Mouse (Mus musculus) urinary bladder, postnatal 14 days (tissue): ENCODE measurements around the gene Pdzrn3.
A peak's percentile ranks its signal among the peaks of the same experiment; 100 is the strongest.

Experiments
- DNase-seq: peaks from one replicate; pipeline ENCODE4 v3.0.0; 2021; ENCODE audit warnings: low spot score

Pdzrn3 gene

DNA sequence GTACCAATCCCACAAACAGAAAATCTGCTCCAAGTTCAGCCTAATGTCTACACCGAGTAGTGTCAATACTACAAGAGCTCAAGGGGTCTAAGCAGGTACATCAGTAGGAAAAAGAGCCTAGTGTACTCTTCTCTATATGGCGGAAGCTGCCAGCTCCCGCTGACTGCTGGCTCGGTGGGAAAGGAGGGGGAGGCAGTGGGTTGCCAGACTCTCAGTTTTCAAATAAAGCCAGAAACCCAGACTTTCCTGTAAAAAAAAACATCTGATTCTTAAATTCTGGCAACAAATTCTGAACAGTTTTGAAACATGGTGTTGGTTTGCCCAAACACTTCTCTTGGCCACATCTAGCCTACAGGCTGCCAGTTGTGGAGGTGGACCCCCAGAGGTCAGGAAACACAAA lies 88.3 kb downstream of the Pdzrn3 start:
- no peak for DNase-seq

DNA sequence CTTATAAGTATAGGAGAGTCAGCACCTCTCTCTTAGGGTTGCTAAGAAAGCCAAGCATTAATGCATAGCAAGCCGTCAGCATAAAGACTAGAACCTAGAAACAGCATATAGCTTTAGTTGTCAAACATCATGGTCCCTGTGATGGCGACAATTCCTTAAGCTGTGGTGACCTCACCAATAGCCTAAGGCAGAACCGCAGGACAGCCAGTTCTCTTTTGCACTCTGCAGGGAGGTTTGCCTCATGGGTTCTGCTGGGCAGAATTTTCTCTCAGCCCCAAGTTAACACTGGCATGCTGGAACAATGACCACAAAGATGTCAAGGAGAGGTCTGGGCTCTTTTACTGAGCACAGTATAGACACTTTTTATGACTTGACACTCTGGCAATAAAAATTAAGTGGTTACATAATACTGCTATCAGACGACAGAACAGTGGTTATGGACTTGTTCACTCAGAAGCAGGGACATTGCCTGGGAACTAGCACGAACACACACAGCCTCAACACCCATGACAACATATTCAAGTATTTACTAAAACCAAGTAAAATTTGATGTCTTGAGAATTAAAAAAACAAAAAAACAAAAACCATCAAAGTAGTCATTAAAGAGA lies 90.0 kb downstream of the Pdzrn3 start:
- no peak for DNase-seq

DNA sequence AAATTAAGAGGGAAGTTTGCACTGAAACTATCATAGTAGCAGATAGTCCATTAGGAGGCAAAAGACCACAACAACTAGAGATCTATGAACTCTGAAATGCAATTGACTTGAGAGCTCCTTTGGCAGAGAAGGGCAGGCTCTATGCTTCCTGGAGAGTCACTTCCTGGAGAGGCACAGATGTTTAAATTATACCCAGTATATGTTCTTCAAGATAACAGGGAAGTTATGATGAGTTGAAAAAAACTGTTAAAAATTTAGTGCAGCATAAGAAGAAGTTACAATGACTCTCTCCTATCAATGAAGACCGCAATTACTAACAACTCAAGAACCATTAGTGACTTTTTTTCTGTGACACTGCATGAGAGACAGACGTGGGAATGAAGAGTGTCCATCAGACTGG lies 90.6 kb downstream of the Pdzrn3 start:
- DNase-seq = no peak

DNA sequence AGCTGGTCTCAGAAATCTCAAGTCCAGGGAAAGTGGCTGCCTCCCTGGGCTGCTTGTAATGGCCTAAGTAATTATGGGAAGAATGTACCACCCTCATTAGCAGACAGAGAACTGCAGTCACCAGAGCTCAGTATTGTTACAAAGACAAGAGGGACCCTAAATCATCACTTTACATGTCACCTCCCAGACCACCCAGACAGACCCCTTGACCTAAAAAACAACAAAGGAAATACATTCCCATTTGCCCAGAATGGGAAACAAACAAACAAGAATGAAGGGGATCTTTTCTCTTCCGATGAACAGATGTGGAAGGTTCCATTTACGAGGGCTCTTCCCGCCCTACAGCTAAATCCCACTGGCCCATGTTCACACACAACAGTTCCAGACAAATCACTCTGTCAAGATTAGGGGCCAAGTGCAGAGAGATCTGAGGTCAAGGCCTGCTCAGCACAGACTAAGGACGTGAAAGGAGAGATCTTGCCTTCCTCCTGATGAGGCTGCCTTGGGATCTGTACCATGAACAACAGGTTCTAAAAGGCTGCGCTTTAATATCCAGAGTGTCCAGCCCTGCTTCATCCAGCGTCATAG lies 93.2 kb downstream of the Pdzrn3 start:
- DNase-seq = no peak

DNA sequence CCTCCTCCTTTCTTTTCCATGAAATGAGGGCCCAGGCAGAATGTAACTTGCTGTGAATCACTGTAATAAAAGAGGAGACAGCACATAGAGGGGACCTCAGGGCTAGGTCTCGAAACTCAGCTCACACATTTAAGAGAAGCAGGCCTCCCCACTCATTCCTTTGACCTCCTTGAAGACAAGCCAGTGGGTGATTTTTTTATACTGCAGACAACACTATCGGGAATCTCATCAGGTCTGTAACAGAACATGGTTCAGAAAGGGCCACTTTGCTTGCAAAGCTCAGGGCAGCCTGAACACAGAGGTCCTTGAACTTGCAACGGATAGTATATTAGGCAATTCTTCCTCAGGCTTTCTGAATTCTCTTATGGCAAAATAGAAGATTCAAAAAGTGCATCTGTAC lies 93.8 kb downstream of the Pdzrn3 start:
- DNase-seq = no peak

DNA sequence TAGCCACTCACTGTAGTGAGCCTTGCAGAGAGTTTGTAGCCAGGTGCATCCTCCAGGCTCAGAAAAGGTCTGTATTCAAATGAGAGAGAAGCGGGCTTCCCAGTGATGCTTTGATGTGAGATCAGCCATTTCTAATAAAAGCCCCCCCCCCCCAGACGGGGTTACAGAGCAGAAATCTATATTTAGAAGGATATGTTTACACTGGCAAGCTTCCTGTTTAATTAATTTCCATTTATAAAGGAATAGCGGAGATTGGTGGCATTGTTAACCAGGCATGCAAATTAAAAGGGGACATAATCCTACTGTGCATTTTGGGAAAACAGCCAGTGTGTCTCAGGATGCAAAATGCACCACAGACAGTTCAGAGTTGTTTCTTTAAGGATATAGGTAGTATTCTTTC lies 96.1 kb downstream of the Pdzrn3 start:
- DNase-seq = no peak

DNA sequence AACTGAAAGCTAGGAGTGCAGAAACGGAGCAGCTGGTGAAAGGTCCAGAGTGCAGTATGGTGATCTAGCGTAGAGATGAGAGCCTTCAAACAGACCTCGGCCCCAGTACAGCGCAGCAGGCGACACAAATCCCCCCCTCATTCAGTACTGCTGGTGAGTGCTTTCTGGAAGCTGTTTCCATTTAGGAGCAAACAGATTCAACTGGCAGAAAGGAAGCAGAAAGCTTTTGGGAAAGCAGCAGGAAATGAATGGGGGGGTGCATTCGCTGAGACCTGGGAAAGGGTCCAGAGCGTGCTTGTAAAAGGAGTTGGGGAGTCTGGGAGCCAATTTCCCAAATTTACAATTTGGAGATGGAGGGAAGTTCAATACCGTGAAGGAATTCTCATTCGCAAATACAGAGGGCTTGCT lies 96.9 kb downstream of the Pdzrn3 start:
- DNase-seq = no peak

DNA sequence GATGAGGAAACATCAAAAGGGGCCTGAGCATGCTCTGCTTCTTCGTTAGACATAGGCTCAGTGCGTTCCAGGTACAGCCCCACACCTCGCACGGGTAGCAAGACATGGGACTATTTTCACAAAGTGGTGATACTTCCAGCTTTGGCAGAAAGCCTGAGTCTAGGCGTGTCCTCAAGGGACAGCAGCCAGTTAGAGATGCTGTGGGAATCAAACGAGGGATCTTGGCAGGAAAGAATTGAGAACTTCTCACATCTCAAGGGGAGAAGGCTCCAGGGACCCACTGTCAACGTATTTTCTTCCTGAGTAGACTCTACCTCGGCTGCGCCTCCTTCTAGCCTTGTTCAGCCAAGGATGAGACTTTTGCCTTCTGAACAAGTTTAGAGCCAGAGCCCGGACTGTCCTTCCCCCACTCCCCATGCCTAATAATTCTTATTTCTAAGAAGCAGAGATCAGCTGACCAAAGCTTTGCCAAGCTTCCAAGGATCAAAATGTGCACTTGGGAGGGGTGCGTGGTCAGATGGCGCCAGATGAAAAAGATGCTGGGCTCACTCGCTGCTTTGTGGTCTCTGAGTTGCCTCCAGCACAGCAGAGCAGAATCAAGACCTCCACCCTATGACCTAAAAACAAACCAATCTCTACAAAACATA lies 99.3 kb downstream of the Pdzrn3 start:
- peak; percentile 45 for DNase-seq

DNA sequence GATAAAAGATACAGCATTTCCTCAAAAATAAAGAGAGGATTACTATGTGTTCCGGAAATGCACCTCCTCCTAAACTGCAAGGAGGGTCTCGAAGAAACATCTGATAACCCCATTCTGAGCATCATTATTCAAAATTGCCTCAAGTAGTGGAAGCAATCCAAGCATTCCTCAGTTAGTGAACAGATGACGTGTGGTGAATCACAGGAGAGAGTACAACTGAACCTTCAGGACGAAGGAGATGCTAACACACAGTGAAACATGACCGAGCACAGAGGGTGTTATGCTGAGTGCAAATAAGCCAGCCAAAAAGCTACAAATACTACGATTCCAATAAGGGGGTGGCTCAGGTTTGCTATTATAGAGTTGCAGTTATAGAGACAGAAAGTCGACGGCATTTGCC lies 101.4 kb downstream of the Pdzrn3 start:
- DNase-seq = no peak

DNA sequence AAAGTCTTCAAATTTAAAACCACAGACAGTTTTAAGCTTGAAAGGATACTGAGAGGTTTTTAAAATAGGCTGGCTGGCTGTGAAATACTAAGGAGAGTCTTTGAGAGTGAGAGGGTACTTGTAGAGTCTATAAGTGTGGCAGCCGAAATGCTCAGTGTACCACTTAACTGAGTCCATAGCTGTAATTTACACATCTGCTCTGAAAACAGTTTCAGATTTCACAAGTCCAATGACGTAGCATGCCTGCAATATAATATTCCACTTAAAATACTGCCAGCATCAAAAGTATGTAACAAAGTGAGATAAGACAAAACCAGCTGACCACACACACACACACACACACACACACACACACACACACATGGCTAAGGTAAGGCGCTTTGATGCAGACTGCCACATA lies 101.9 kb downstream of the Pdzrn3 start:
- DNase-seq = no peak

DNA sequence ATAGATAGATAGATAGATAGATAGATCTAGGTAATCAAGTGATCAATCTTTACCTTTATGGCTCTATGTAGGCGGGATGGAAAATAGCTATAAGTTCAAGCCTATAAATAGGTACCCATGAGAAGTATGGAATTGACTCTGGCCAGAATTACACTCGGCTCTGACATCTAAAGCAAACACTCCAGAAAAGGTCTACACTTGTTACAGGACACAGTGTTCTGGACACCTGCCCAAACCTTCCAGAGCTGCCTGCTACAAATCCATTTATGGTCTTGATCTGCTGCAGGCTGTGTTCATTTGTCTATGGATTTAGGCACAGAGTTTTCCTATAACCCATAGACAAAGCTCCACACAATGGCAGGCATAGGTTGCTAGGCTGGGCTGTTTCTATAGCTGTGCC lies 102.9 kb downstream of the Pdzrn3 start:
- DNase-seq = peak; percentile 63

DNA sequence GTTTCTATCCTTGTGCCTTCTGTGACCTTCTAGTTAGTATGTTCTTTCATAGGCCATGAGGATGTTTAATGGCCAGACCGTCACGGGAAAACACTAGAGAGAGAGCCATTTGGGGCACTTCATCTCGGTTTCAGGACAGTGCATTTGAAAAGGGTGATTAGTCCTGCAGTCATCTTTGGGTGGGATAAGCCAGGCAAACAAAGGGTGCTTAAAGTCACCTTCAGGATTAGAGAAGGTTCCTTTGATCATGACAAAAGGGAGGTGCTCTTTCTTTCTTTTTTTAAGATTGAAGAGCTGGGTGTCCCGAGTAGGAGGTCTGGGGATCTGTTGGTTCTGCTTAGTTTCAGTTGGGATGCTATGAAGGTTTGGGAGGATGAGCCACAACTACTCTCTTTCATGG lies 105.4 kb downstream of the Pdzrn3 start:
- no peak for DNase-seq

DNA sequence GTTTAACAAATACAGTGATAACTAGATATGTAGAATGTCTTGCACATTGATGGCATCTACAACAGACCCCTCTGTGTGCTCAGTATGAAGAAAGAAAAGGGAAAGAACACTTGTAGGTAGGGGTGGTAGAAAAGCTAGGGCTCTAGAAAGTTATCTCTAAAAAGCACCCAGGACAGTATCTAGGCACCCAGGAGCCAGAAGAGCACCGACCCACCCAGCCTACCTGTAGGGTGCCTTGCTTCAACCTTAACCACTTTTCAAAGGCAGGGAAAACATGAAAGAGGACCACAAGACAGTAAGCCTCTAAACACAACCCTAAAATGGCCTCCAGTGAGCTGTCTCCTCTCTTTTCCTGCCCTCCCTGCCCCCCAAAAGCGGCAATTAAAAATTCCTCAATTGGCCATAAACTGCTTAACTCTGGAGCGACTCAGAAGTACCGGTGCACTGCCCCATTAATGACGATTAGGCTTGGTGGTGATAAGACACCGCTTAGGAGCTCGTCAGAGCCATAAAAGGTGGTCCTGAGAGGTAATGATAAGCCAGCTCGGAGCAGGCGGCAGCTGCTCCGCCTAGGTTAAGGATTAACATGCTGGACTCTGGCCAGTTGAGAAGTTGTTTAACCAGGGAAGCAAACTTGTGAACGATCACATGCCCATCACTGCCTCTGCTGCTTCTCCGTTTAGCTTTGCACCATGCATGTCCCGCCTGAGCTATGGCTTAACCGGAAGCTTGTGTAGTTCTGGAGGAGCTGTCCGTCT lies 106.1 kb downstream of the Pdzrn3 start:
- peak; percentile 20 for DNase-seq

DNA sequence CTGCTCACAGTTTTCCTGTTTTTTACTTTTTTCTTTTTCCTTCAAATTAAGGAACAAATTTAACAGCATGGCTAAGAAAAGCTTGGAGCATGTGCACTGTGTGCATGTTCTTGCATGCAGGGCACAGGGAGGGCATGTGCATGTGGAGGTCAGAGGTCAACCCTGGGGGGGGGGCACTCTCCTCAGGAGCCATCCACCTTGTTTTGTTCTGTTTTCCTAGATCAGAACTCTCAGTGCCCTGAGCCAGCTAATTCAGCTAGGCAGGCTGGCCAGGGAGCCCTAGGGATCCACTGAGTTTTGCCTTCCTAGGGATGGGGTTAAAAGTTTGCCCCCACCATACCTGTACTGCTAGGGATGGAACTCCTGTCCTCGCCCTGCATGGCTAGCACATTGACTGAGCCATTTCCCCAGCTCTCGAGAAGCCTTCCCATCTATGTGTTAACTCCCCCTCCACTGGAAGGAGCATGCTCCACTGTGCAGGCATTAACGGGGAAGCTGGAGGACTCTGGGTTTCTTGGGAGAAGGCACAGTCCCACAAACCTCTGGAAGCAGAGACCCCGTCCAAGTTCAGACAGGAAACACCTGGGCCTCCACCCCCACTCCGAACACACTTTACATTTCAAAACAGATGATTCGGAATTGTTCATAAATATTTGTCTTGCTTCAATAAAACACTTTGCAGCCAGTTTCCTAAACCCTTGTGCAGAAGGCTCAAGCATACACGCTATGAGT lies 107.4 kb downstream of the Pdzrn3 start:
- no peak for DNase-seq

DNA sequence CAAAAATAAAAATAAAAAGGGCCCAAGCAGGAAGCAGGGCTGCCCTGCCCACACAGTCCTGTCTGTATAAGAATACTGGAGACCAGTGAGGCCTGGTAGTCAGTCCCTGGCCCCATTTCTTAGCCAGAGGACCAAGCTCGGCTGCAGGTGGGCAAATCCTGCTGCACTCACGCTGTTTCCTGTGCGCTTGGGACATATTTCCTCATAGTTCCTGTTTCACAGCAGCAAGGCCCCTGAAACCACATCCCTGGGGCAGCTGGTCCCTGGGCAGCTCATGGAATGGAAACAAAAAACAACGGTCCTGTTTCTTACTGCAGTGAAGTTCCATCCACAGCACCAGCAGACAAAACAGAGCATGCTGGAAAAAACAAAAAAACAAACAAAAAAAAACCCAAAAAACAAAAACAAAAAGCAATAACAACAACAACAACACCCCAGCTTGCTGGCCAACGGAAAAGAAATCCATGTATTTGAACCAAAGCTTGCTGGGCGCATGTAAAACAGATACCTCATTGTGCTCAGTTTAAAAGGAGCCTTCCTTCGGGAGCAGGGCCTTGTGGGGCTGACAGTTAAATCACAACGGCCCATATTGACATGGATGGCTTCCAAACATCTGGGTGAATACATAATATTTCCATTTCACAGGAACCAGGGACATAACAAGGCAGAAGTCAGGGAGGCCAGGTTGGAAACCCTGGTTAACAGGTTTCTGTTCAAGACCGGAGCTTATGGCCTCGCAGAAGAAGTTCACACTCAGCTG lies 108.2 kb downstream of the Pdzrn3 start:
- no peak for DNase-seq

DNA sequence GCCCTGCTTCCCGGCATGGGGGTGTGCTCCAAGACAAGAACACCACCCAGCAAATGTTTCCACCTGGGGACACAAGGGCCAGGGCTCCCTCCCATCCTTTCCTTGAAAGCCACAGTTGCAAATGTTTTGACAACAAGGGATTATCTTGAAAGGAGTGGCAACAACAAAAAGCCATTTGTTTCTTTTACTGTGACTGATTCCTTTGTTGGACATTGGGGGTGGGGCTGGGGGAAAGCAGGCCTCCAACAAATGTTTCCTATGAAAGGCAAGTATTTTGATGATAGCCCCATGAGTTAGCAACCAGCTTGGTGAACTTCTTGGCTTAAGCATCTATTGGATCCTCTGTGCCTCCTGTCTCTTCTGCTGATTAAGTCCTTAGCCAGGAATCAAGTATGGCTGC lies 109.4 kb downstream of the Pdzrn3 start:
- DNase-seq = no peak

DNA sequence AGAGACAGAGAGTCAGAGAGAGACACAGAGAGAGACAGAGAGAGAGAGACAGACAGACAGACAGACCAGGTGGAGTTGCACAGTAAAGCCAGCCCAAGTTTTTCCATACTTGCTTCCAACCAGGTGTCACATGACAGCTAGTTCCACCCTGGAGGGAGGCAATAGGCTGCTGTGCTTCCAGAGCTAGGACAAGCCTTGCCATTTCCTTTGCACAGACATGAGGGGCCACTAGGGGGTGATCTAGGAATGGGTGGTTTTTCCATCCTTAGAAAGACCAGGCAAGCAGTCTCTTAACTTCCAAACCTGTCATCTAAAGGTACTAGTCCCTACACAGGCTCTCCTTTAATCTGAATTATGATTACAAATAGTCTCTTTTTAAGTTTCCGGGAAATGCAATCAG lies 110.9 kb downstream of the Pdzrn3 start:
- DNase-seq = peak; percentile 80

DNA sequence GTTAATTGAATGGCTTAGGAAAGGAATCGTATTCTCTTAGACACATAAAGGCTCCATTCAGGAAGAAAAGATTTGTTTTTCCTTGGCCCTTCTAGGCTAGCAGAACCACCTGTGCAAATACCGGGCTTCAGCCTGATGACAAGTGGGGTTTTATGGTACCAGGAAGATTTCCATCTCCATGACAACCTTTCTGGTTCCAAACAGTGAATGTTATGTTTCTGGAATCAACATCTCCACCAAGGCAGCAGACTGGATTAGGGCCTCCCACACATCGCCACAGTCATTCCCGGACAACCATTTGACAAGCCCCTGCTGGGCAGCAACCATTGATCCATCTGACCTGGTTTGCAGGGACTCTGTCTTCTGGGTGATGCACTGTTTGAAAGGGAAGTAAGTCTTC lies 114.2 kb downstream of the Pdzrn3 start:
- no peak for DNase-seq

DNA sequence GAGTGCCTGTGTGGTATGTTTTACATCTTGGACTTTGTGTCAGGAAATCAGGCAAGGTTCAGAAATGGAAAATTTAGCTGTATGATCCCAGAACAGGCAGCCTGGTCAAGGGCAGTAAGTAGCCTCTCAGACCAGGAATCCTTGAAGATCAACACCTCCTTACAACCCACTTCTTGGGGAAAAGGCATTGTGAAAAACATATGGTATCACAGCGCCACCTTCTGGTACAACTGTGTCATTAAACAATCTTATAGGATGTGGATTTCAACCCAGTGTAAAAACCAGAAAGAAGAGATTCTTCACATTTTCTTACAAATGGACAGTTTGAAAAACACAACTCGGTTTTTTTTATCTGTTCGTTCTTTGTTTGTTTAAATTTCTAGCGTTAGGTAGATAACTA lies 116.2 kb downstream of the Pdzrn3 start:
- peak; percentile 46 for DNase-seq

DNA sequence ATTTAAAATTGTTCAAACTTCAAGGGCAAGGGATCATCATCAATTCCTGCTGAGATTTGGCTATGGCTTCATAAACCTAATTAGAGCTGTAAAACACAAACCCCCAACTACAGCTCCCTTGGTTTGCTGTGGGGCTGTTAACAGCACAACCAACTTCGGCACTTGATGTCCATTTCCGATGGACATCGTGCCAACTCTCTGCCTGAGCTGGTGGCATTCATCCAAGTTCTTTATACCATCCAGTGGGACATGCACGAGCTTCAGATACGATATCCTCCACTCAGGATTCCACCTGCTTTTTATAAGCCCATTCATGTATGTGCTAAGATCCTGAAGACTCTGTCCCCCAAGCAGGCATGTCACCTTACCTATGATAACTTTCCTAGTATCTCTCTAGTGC lies 118.3 kb downstream of the Pdzrn3 start:
- DNase-seq = no peak

DNA sequence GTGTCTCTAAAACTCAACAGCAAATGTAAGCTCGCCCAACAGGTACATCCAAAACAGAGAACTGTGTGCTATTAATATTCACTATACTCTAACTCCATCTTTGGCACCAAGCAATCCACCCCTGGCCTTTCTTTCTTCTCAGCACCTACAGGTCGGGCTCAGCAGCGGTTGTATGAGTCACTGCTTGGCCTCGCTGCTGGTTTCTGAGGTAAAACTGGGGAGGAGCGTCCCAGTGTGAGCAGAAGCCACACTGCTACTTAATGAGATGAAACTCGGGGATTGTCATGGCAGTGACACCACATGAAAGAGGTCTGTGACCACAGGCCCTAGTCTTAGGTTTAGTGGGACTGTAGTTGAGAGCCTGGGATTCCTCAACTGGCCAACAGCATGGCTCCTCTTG lies 120.3 kb downstream of the Pdzrn3 start:
- DNase-seq = no peak

DNA sequence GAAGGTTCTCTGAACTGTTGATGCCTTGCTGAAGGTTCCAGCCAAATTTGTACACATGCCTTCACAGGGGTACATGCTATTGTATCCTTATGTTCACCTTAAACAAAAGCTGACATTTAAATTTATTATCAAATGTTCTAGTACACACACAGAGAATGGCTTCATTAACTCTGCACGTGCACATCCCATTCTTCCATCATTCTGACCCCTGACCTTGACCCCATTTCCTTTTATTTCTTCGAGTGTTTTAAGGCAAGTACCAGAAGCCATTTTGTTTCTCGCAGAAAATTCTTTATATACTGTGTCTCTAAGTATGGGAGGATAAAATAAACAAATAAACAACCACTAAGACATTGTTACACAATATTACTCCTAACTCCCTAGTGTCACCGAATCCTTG lies 123.0 kb downstream of the Pdzrn3 start:
- DNase-seq = no peak
